Comparison of ENCODE assay signal across 9 mouse cellular contexts in the genomic region with DNA sequence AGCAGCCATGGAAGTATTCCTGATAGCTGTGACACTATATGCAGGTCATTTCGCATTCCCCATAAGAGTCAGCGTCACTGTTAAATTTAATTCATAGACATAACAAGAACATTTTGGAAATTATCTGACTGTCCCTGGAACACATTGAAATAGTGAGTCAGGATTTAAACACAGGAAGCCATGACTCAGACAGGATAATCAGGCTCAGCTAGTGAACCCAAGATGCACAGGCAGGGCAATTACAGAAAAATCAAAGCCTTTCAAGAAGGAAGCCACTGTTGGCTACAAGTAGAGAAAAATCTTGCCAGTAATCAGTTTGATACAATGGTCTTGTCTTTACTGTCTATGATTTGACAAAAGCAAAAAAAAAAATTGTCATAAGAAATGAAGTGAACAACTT.
"Had no signal": no experiment of that assay in that cellular context is flagged by ENCODE, and none has a peak within 500 bp of the region (broad histone marks: within the 10 kb centered on the region; RNA-seq: fewer than 3 reads in every experiment).

No protein-coding gene starts in this region.

- DNase-seq: kidney, postnatal 25 days; layer of hippocampus, adult 9-11 months; liver; lung, adult 18-20 months; lung, postnatal 10 days; lung, postnatal 36 days; thymus, adult 2 months; thymus, postnatal 14 days; thymus, postnatal 4 days had no signal
